Mouse (Mus musculus) midbrain, embryonic 16.5 days (tissue): ENCODE data around the gene 2310057N15Rik. TPM values are rescaled to one million over a fixed set of nuclear protein-coding genes. Genes with fewer than 3 reads are reported as not detected.
"Not testable (repeated sequence)": the region's sequence is repeated elsewhere in the genome, so short reads cannot be mapped to it uniquely, and the experiment has no call there.

Source experiments
- ATAC-seq: fragments of 200-750 bp; cut with Nextera tagmentation; 2 replicates; pipeline ENCODE4 v1.8.0; 2017; ENCODE audit warnings: moderate TSS enrichment
- H3K27ac ChIP-seq: fragments of 300-500 bp; sonication (generic); 2 replicates; pipeline ENCODE4 v1.5.1; 2014; ENCODE audit warnings: mild to moderate bottlenecking, low read length, mixed read lengths
- H3K27me3 ChIP-seq: fragments of 300-500 bp; sonication (generic); 2 replicates; pipeline ENCODE4 v1.6.1; 2014; ENCODE audit warnings: low read depth, low read length, mixed read lengths; ENCODE audit not compliant: control insufficient read depth, insufficient read depth
- H3K36me3 ChIP-seq: fragments of 300-500 bp; sonication (generic); 2 replicates; pipeline ENCODE4 v1.6.1; 2014; ENCODE audit warnings: mild to moderate bottlenecking, low read length, moderate library complexity, mixed read lengths; ENCODE audit not compliant: control insufficient read depth, insufficient read depth
- H3K4me1 ChIP-seq: fragments of 300-500 bp; sonication (generic); 2 replicates; pipeline ENCODE4 v1.6.1; 2014; ENCODE audit warnings: mild to moderate bottlenecking, low read length, mixed read lengths; ENCODE audit not compliant: control insufficient read depth, insufficient read depth
- H3K4me2 ChIP-seq: fragments of 300-500 bp; sonication (generic); 2 replicates; pipeline ENCODE4 v1.6.1; 2014; ENCODE audit warnings: mild to moderate bottlenecking, low read length, mixed read lengths
- H3K4me3 ChIP-seq: fragments of 300-500 bp; sonication (generic); 2 replicates; pipeline ENCODE4 v1.5.1; 2014; ENCODE audit warnings: low read depth, mild to moderate bottlenecking, low read length, moderate library complexity, mixed read lengths
- H3K9ac ChIP-seq: fragments of 300-500 bp; sonication (generic); 2 replicates; pipeline ENCODE4 v1.6.1; 2014; ENCODE audit warnings: low read depth, low read length, mixed read lengths
- H3K9me3 ChIP-seq: fragments of 300-500 bp; sonication (generic); replicated peaks from 2 replicates; pipeline ENCODE4 v1.6.1; 2014; ENCODE audit warnings: mild to moderate bottlenecking, low read length, mixed read lengths; ENCODE audit not compliant: control insufficient read depth, poor library complexity, severe bottlenecking
- WGBS: fragments of 180-500 bp; shearing (Covaris S2); extraction: QIAGEN DNeasy Blood & Tissue Kit; methylation state at CpG from one replicate; pipeline ENCODE4 v1.1.7; 2014; 5-methylcytosine and 5-hydroxymethylcytosine counted together
- polyA plus RNA-seq: library from polyadenylated mRNA; unstranded; fragments of >200 nt; fragmentation: Nextera tagmentation; extraction: Ambion mirVana; gene quantifications from 2 replicates; pipeline ENCODE4 v1.2.1, GENCODE M21; 2015

Gene 2310057N15Rik
- polyA plus RNA-seq, result not detected in 2 replicates

DNA sequence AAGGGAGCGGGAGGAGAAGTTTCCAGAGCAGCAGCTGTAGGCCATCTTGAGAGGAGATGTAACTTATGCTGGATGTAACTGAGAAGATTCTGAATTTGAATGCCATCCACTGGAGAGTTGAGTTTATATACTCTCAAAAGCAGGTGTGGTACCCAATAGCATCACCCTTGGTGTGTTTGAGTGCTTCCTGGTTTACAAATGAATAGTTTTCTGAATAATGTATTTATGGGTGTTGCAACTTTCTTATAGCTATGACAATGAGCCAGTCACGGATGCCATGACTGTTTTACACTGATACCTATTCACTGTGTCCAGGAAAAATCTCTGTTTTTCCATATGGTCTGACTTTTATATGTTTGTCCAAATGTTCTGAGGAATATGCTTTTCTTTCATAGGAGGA, at the start of gene 2310057N15Rik:
Gene 2310057N15Rik (minus strand): TSS at position 101 of the 400 bp plus-strand sequence.
- H3K27ac ChIP-seq, result no peak within 1 kb of the TSS
- no peaks in the 10 kb centered on the region for H3K9me3 ChIP-seq
- no peak within 1 kb of the TSS for H3K9ac ChIP-seq
- H3K27me3 ChIP-seq, result no peaks in the 10 kb centered on the region
- no peak within 1 kb of the TSS for H3K4me3 ChIP-seq
- no peaks in the 10 kb centered on the region for H3K36me3 ChIP-seq
- no peak for ATAC-seq
- no peaks in the 10 kb centered on the region for H3K4me1 ChIP-seq
- H3K4me2 ChIP-seq, result no peak within 1 kb of the TSS
- WGBS, result 95% methylated on average over 2 of the region's 2 CpGs

DNA sequence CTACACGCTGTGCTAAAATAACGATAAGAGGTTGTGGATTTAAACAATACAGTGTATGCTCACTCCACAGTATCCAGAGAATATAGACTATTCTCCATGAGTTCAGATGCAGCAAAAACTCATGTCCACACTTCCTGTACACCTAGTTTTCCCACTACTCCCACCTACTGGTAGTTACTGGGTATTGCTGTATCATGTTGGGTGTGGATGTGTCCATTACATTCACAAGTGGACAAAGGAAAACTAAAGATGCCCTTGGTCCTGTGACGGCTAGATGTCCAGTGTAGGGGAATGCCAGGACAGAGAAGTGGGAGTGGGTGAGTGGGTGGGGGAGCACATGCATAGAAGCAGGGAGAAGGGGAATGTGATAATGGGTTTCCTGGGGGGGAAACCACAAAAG, 49.7 kb upstream of the 2310057N15Rik start:
- Histone ChIP-seq H3K36me3 (no peaks in the 10 kb centered on the region), H3K27ac (no peak overlapping the region), H3K27me3 (no peaks in the 10 kb centered on the region), H3K4me2 (no peak overlapping the region), H3K9me3 (no peaks in the 10 kb centered on the region), H3K4me3 (no peak overlapping the region), H3K4me1 (no peaks in the 10 kb centered on the region), H3K9ac (no peak overlapping the region)
- no peak for ATAC-seq
- WGBS, result 83% methylated on average over 3 of the region's 3 CpGs

DNA sequence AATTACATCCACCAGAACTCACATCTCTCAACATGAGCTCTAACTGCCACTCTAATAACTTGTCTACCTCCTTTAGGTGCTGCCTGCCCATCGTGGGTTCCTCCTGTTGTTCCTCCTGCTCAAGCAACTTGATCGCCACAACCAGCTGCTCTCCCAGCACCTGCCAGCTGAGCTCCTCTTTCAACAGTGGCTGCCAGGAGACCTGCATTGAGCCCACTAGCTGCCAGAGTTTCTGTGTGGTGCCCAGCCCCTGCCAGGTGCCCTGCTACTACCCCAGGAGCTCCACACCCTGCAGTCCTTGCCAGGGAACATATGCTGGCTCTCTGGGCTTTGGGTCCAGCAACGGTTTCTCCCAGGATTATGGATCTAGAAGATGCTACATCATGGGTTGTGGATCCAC, 46.1 kb upstream of the 2310057N15Rik start, which contains the start of gene Krtap15:
Gene Krtap15 (plus strand): TSS at position 150 of the 400 bp plus-strand sequence.
- H3K27ac ChIP-seq, result no peak within 1 kb of the TSS
- 87% methylated on average over 3 of the region's 3 CpGs for WGBS
- no peaks in the 10 kb centered on the region for H3K27me3 ChIP-seq
- no peaks in the 10 kb centered on the region for H3K9me3 ChIP-seq
- no peaks in the 10 kb centered on the region for H3K4me1 ChIP-seq
- H3K36me3 ChIP-seq, result no peaks in the 10 kb centered on the region
- no peak for ATAC-seq
- no peak within 1 kb of the TSS for H3K9ac ChIP-seq
- no peak within 1 kb of the TSS for H3K4me3 ChIP-seq
- H3K4me2 ChIP-seq, result no peak within 1 kb of the TSS

DNA sequence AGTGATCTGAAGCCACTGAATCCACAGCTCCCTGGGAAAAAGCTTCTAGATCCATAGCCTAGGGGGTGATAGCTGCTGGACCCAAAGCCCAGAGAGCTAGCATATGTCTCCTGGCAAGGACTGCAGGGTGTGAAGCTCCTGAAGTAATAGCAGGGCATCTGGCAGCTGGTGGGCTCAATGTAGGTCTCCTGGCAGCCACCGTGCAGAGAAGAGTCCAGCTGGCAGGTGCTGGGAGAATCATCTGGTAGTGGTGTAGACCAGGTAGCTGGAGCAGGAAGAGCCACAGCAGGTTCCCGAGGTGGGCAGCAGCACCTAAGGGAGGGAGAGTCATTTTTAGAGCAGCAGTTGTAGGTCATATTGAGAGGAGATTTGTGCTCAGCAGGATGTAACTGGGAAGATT, 37.8 kb upstream of the 2310057N15Rik start, which contains the start of gene Gm20741:
Gene Gm20741 (minus strand): TSS at position 394 of the 400 bp plus-strand sequence.
- Histone ChIP-seq H3K27ac (no peak within 1 kb of the TSS), H3K27me3 (no peaks in the 10 kb centered on the region), H3K36me3 (no peaks in the 10 kb centered on the region), H3K4me2 (no peak within 1 kb of the TSS), H3K9me3 (no peaks in the 10 kb centered on the region), H3K4me1 (no peaks in the 10 kb centered on the region), H3K9ac (no peak within 1 kb of the TSS), H3K4me3 (no peak within 1 kb of the TSS)
- no peak for ATAC-seq
- WGBS, result 79% methylated on average over 2 of the region's 2 CpGs

DNA sequence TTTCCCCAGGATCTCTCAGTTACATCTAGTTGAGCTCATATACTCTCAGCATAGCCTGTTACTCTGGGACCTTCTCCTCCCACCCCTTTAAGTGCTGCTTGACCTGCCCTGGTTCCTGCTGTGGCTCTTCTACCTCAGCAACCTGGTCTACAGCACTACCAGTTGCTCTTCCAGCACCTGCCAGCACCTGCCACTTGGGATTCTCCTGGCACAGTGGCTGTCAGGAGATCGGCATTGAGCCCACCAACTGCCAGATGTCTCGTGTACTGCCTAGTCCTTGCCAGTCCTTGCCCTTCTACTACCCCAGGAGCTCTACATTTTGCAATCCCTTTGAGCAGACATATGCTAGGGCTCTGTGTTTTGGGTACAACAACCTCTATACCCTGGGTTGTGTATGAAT, 12.8 kb upstream of the 2310057N15Rik start:
- Histone ChIP-seq H3K9me3 (no peaks in the 10 kb centered on the region; the same call in 1 of the 2 replicates), H3K4me2 (no peak overlapping the region), H3K36me3 (no peaks in the 10 kb centered on the region), H3K27me3 (no peaks in the 10 kb centered on the region), H3K4me1 (no peaks in the 10 kb centered on the region), H3K9ac (no peak overlapping the region), H3K4me3 (no peak overlapping the region), H3K27ac (no peak overlapping the region)
- 91% methylated on average over 2 of the region's 2 CpGs for WGBS
- no peak for ATAC-seq

DNA sequence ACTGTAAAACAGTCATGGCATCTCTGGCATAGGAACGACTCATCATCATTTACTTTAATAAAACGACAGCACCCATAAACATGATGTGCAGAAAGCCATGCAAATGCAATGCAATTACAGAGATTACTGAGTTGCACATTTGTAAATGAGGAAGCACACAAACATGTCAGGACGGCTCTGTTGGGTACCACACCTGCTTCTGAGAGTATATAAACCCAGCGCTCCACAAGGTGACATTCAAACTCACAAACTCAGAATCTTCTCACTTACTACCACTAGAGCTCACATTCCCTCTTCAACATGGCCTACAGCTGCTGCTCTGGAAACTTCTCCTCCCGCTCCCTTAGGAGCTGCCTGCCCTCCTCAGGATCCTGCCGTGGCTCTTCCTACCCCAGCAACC, 3.6 kb upstream of the 2310057N15Rik start, which contains the start of gene Gm5965:
Gene Gm5965 (plus strand): TSS at position 301 of the 400 bp plus-strand sequence.
- WGBS, result 93% methylated on average over 5 of the region's 6 CpGs
- no peaks in the 10 kb centered on the region for H3K4me1 ChIP-seq
- no peak within 1 kb of the TSS for H3K9ac ChIP-seq
- H3K9me3 ChIP-seq, result no peaks in the 10 kb centered on the region
- H3K4me2 ChIP-seq, result no peak within 1 kb of the TSS
- no peaks in the 10 kb centered on the region for H3K36me3 ChIP-seq
- H3K27me3 ChIP-seq, result no peaks in the 10 kb centered on the region
- no peak within 1 kb of the TSS for H3K4me3 ChIP-seq
- no peak for ATAC-seq
- no peak within 1 kb of the TSS for H3K27ac ChIP-seq

DNA sequence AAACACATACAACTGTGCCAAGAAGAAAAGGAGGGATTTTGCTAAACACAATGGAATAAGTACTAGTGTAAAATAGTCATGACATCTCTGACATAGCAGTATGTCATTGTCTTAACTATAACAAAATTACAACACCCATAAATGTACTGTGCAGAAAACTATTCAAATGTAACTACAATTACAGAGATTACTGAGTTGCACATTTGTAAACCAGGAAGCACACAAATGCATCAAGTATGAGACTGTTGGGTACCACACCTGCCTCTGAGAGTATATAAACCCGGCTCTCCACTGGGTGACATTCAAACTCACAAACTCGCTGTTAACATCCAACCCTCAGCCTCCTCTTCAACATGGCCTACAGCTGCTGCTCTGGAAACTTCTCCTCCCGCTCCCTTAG, 15.5 kb downstream of the 2310057N15Rik start, which contains the start of gene 2310034C09Rik:
Gene 2310034C09Rik (plus strand): TSS at position 301 of the 400 bp plus-strand sequence.
- 86% methylated on average over 3 of the region's 3 CpGs for WGBS
- not testable (repeated sequence) for H3K9ac ChIP-seq, ATAC-seq, H3K27ac ChIP-seq, H3K4me3 ChIP-seq, H3K9me3 ChIP-seq, H3K4me1 ChIP-seq, H3K27me3 ChIP-seq, H3K4me2 ChIP-seq, H3K36me3 ChIP-seq

DNA sequence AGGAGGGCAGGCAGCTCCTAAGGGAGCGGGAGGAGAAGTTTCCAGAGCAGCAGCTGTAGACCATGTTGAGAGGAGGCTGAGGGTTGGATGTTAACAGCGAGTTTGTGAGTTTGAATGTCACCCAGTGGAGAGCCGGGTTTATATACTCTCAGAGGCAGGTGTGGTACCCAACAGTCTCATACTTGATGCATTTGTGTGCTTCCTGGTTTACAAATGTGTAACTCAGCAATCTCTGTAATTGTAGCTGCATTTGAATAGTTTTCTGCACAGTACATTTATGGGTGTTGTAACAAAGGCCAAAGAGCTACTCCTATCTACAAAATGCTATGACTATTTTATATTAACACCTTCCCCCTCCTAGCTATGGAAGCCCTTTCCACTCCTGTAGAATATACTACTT, 22.5 kb downstream of the 2310057N15Rik start, which contains the start of gene Krtap13:
Gene Krtap13 (minus strand): TSS at position 101 of the 400 bp plus-strand sequence.
- H3K27me3 ChIP-seq, H3K4me3 ChIP-seq, H3K36me3 ChIP-seq, H3K9me3 ChIP-seq, H3K4me1 ChIP-seq, H3K27ac ChIP-seq, ATAC-seq, H3K4me2 ChIP-seq, H3K9ac ChIP-seq: not testable (repeated sequence)
- WGBS, result 84% methylated on average over 3 of the region's 3 CpGs

DNA sequence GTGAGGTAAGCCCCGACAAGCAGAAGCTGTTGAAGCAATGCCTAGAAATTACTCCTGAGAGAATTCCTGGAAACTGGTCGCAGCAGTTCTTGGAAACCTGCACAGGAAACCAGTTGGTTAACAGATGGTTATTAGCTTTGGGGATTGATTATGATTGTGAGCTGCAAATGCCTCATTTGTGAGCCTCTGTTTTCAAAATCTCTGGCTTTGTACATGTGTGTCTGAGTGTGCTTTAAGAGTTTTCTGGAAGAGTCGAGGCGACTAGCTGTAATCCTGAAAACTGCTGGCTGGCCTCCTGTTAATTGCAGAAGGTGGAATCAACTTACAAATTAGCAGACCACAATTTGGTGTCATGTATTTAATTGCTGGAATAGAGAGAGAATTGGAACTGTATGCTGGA, 26.1 kb downstream of the 2310057N15Rik start:
- Histone ChIP-seq H3K36me3 (no peaks in the 10 kb centered on the region), H3K9me3 (no peaks in the 10 kb centered on the region; the same call in 1 of the 2 replicates), H3K27ac (no peak overlapping the region), H3K27me3 (no peaks in the 10 kb centered on the region), H3K4me3 (no peak overlapping the region), H3K9ac (no peak overlapping the region), H3K4me1 (no peaks in the 10 kb centered on the region), H3K4me2 (no peak overlapping the region)
- 75% methylated on average over 4 of the region's 4 CpGs for WGBS
- no peak for ATAC-seq
